Mouse (Mus musculus): ENCODE data around the gene Ptpa. TPM values are rescaled to one million over a fixed set of nuclear protein-coding genes. Genes with fewer than 3 reads are reported as not detected.
A peak's percentile ranks its signal among the peaks of the same experiment; 100 is the strongest.
"Not testable (repeated sequence)": the region's sequence is repeated elsewhere in the genome, so short reads cannot be mapped to it uniquely, and the experiment has no call there.

Ptpa gene
- polyA plus RNA-seq, 1 experiment from 2014 or later = 70.2 TPM

GRCm38 (mm10) chr2:30417154-30417553, 1.3 kb downstream of the Ptpa start:
- DNase-seq (ENCODE audit: low spot score); ATAC-seq (ENCODE audit: low read depth); H3K27ac ChIP-seq (replicated peaks; ENCODE audit: low read depth, low read length); H3K9me3 ChIP-seq (ENCODE audit: control insufficient read depth, low read length); H3K27me3 ChIP-seq (replicated peaks; ENCODE audit: control insufficient read depth, insufficient read depth, low read length); H3K36me3 ChIP-seq (ENCODE audit: control insufficient read depth, insufficient read depth, low read length); H3K9ac ChIP-seq (ENCODE audit: low read depth, low read length): not testable (repeated sequence)
- Histone ChIP-seq H3K4me1 (ENCODE audit: control insufficient read depth, insufficient read depth, low read length) (peaks cover 31% of the 10 kb centered on the region), H3K4me3 (ENCODE audit: low read depth, low read length) (peak overlapping the region; percentile 92), H3K4me2 (ENCODE audit: low read depth, low read length) (peak overlapping the region; percentile 92)
- WGBS = 78% methylated on average over 6 of the region's 6 CpGs

GRCm38 (mm10) chr2:30417595-30418165, 1.8 kb downstream of the Ptpa start:
- H3K36me3 ChIP-seq (ENCODE audit: control insufficient read depth, insufficient read depth, low read length) = no peaks in the 10 kb centered on the region
- H3K9ac ChIP-seq (ENCODE audit: low read depth, low read length) = no peak overlapping the region
- no peak overlapping the region for H3K27ac ChIP-seq (replicated peaks; ENCODE audit: low read depth, low read length)
- 76% methylated on average over 5 of the region's 5 CpGs for WGBS
- no peak for ATAC-seq (ENCODE audit: low read depth)
- H3K4me1 ChIP-seq (ENCODE audit: control insufficient read depth, insufficient read depth, low read length) = peaks cover 31% of the 10 kb centered on the region
- H3K4me2 ChIP-seq (ENCODE audit: low read depth, low read length) = peak overlapping the region; percentile 92; the same call in 1 of the 2 replicates
- no peaks in the 10 kb centered on the region for H3K9me3 ChIP-seq (ENCODE audit: control insufficient read depth, low read length)
- H3K4me3 ChIP-seq (ENCODE audit: low read depth, low read length) = no peak overlapping the region
- no peak for DNase-seq (ENCODE audit: low spot score)
- no peaks in the 10 kb centered on the region for H3K27me3 ChIP-seq (replicated peaks; ENCODE audit: control insufficient read depth, insufficient read depth, low read length)

GRCm38 (mm10) chr2:30418259-30418658, 2.4 kb downstream of the Ptpa start:
- H3K4me1 ChIP-seq (ENCODE audit: control insufficient read depth, insufficient read depth, low read length) = peaks cover 31% of the 10 kb centered on the region
- no peak for ATAC-seq (ENCODE audit: low read depth)
- no peaks in the 10 kb centered on the region for H3K9me3 ChIP-seq (ENCODE audit: control insufficient read depth, low read length)
- no peaks in the 10 kb centered on the region for H3K27me3 ChIP-seq (replicated peaks; ENCODE audit: control insufficient read depth, insufficient read depth, low read length)
- no peak overlapping the region for H3K4me3 ChIP-seq (ENCODE audit: low read depth, low read length)
- no peak for DNase-seq (ENCODE audit: low spot score)
- 0 out of 2 replicates have a peak, but pooled peaks cover 5% of the 10 kb centered on the region for H3K36me3 ChIP-seq (ENCODE audit: control insufficient read depth, insufficient read depth, low read length)
- H3K4me2 ChIP-seq (ENCODE audit: low read depth, low read length) = peak overlapping the region; percentile 33
- H3K27ac ChIP-seq (replicated peaks; ENCODE audit: low read depth, low read length) = peak overlapping the region; percentile 78
- no peak overlapping the region for H3K9ac ChIP-seq (ENCODE audit: low read depth, low read length)
- 51% methylated on average over 6 of the region's 6 CpGs for WGBS

- Histone ChIP-seq H3K4me3 (ENCODE audit: low read depth, low read length) (no peak overlapping the region), H3K4me1 (ENCODE audit: control insufficient read depth, insufficient read depth, low read length) (peaks cover 31% of the 10 kb centered on the region), H3K4me2 (ENCODE audit: low read depth, low read length) (peak overlapping the region; percentile 33), H3K36me3 (ENCODE audit: control insufficient read depth, insufficient read depth, low read length) (0 out of 2 replicates have a peak, but pooled peaks cover 5% of the 10 kb centered on the region), H3K27me3 (replicated peaks; ENCODE audit: control insufficient read depth, insufficient read depth, low read length) (no peaks in the 10 kb centered on the region), H3K27ac (replicated peaks; ENCODE audit: low read depth, low read length) (peak overlapping the region; percentile 78), H3K9me3 (ENCODE audit: control insufficient read depth, low read length) (no peaks in the 10 kb centered on the region), H3K9ac (ENCODE audit: low read depth, low read length) (peak overlapping the region; percentile 43)
- DNase-seq (ENCODE audit: low spot score) (peak; percentile 70), ATAC-seq (ENCODE audit: low read depth) (no peak)
- WGBS = 12% methylated on average over 10 of the region's 10 CpGs
Observed at GRCm38 (mm10) chr2:30419112-30419511, 3.3 kb downstream of the Ptpa start.

- H3K9ac ChIP-seq (ENCODE audit: low read depth, low read length) = no peak overlapping the region
- DNase-seq (ENCODE audit: low spot score) = no peak
- WGBS = 62% methylated on average over 4 of the region's 4 CpGs
- peaks cover 12% of the 10 kb centered on the region; the same call in 1 of the 2 replicates for H3K36me3 ChIP-seq (ENCODE audit: control insufficient read depth, insufficient read depth, low read length)
- no peak overlapping the region for H3K4me2 ChIP-seq (ENCODE audit: low read depth, low read length)
- H3K9me3 ChIP-seq (ENCODE audit: control insufficient read depth, low read length) = no peaks in the 10 kb centered on the region
- ATAC-seq (ENCODE audit: low read depth) = no peak
- peaks cover 21% of the 10 kb centered on the region for H3K4me1 ChIP-seq (ENCODE audit: control insufficient read depth, insufficient read depth, low read length)
- no peak overlapping the region for H3K4me3 ChIP-seq (ENCODE audit: low read depth, low read length)
- no peaks in the 10 kb centered on the region for H3K27me3 ChIP-seq (replicated peaks; ENCODE audit: control insufficient read depth, insufficient read depth, low read length)
- no peak overlapping the region for H3K27ac ChIP-seq (replicated peaks; ENCODE audit: low read depth, low read length)
Observed at GRCm38 (mm10) chr2:30421432-30421831, 5.6 kb downstream of the Ptpa start.

GRCm38 (mm10) chr2:30429156-30429555, 13.3 kb downstream of the Ptpa start:
- Histone ChIP-seq H3K4me1 (ENCODE audit: control insufficient read depth, insufficient read depth, low read length) (no peaks in the 10 kb centered on the region), H3K27me3 (replicated peaks; ENCODE audit: control insufficient read depth, insufficient read depth, low read length) (no peaks in the 10 kb centered on the region), H3K4me3 (ENCODE audit: low read depth, low read length) (no peak overlapping the region), H3K36me3 (ENCODE audit: control insufficient read depth, insufficient read depth, low read length) (peaks cover 84% of the 10 kb centered on the region), H3K9ac (ENCODE audit: low read depth, low read length) (no peak overlapping the region), H3K27ac (replicated peaks; ENCODE audit: low read depth, low read length) (no peak overlapping the region), H3K9me3 (ENCODE audit: control insufficient read depth, low read length) (no peaks in the 10 kb centered on the region), H3K4me2 (ENCODE audit: low read depth, low read length) (no peak overlapping the region)
- ATAC-seq (ENCODE audit: low read depth) (no peak), DNase-seq (ENCODE audit: low spot score) (no peak)

- Histone ChIP-seq H3K9ac (ENCODE audit: low read depth, low read length) (no peak overlapping the region), H3K4me3 (ENCODE audit: low read depth, low read length) (no peak overlapping the region), H3K4me2 (ENCODE audit: low read depth, low read length) (no peak overlapping the region), H3K36me3 (ENCODE audit: control insufficient read depth, insufficient read depth, low read length) (peaks cover 77% of the 10 kb centered on the region), H3K9me3 (ENCODE audit: control insufficient read depth, low read length) (no peaks in the 10 kb centered on the region), H3K27ac (replicated peaks; ENCODE audit: low read depth, low read length) (no peak overlapping the region), H3K4me1 (ENCODE audit: control insufficient read depth, insufficient read depth, low read length) (peaks cover 8% of the 10 kb centered on the region), H3K27me3 (replicated peaks; ENCODE audit: control insufficient read depth, insufficient read depth, low read length) (no peaks in the 10 kb centered on the region)
- DNase-seq (ENCODE audit: low spot score) (peak; percentile 80), ATAC-seq (ENCODE audit: low read depth) (peak; percentile 56)
- 53% methylated on average over 5 of the region's 5 CpGs for WGBS
Observed at GRCm38 (mm10) chr2:30435326-30436155, 19.7 kb downstream of the Ptpa start.

GRCm38 (mm10) chr2:30436156-30436545, 20.3 kb downstream of the Ptpa start:
- no peak overlapping the region for H3K4me2 ChIP-seq (ENCODE audit: low read depth, low read length)
- H3K27ac ChIP-seq (replicated peaks; ENCODE audit: low read depth, low read length) = no peak overlapping the region
- H3K27me3 ChIP-seq (replicated peaks; ENCODE audit: control insufficient read depth, insufficient read depth, low read length) = no peaks in the 10 kb centered on the region
- H3K36me3 ChIP-seq (ENCODE audit: control insufficient read depth, insufficient read depth, low read length) = peaks cover 71% of the 10 kb centered on the region
- ATAC-seq (ENCODE audit: low read depth) (no peak), DNase-seq (ENCODE audit: low spot score) (no peak)
- no peaks in the 10 kb centered on the region for H3K9me3 ChIP-seq (ENCODE audit: control insufficient read depth, low read length)
- H3K4me1 ChIP-seq (ENCODE audit: control insufficient read depth, insufficient read depth, low read length) = peaks cover 14% of the 10 kb centered on the region
- no peak overlapping the region for H3K4me3 ChIP-seq (ENCODE audit: low read depth, low read length)
- 79% methylated on average over 5 of the region's 5 CpGs for WGBS
- no peak overlapping the region for H3K9ac ChIP-seq (ENCODE audit: low read depth, low read length)
